Mouse (Mus musculus): ENCODE measurements at regions not wholly inside any gene's neighbourhood (a gene's known extent, or its start where the extent isn't known, plus 50 kb on each side); places are given as distances from the start of the nearest gene placed in this dataset.
A peak's percentile ranks its signal among the peaks of the same experiment; 100 is the strongest.

DNA sequence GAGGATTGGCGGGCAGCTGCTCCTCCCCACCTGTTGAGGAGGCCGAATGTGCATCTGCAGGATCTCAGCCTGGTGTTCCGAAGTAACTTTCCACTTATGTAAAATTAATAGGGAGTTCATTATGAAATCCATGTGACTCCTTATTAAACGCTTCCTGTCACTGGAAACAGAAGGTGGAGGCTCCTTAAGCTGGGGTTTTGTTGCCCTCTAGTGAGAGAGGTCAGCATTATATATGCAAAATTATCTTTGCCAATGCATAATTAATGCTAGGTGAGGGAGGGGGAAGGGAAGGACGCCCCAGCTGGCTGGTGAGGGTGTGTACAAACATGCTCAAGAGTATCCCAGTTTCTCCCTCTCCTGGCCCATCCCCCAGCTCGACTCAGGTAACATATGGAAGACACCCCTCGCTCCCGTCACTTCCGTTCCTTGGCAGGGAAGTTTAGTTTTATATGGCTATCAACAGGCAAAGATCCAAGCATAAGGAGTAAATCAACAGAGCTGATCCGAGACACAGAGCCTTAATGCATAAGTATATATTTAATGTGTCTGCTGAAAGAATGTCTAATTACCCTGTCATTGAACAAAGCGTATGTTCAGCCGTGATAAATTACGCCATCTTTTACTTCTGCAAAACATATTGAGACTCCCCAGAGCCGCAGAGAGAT is 71.2 kb upstream of the Cdh4 start:
- DNase-seq (ENCODE audit: low spot score) = no peak

DNA sequence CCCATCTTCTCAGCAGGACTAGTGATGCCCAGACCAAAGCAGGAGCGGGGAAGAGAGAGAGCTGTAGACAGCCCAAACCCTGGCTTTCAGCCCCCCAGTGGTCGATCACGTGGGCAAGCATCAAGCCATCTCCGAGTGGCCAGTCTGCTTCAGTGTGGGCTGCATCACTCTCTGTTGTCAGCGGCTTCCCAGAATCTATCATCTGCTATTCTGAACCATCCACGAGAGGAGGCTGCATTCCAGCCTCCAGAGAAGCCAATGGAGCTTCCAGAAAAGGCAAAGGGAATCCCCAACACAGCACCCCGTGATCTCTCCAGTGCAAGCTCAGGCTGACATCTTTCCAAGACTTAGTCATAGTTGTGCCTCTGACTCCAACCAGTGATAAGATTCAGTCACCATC is 70.7 kb upstream of the Cdh4 start:
- no peak for DNase-seq (ENCODE audit: low spot score)

DNA sequence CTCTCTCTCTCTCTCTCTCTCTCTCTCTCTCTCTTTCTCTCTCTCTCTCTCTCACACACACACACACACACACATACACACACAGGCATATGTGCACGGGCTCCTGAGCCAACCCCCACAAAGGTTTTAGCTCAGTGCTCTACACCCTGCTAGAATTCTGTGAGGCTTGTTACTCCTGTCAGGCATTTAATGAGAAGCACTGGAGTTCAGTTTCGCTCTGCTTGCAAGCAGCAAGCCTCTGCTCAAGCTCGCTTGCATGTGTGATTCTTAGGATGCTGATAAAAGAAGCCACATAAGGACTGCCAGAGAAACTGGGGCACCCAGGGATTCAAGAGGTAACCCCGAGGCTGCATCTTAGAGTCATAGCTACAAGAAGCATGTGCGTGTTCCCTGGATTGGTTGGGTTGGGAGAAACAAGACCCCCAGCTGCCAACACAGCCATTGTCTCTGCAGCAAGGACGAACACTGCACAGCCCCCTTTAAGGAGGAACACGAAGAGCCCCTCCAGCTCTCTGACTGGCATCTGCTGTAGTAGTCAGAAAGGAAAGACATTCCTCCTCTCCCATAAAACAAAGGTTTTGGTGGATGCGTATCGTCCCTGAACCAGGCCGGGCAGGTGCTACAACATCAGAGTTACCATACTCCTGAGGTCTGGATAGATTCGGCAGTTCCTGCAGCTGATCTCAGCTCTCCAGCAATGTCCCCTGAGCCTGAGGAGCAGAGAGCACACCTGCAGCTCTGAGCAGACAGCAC is 62.4 kb upstream of the Cdh4 start:
- DNase-seq (ENCODE audit: low spot score) = peak; percentile 26

DNA sequence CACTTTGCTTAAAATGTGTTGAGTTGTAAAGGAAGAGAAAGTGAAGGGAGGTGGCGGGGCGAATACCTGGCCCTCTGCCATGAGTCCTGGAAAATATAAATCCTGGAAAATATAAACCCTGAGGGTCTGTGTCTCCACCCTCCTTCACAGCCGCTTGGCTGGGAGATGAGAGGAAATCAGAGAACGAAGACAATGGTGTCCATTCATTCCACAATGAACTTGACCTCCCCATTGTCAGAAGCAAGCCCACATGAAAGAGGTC is 61.9 kb upstream of the Cdh4 start:
- DNase-seq (ENCODE audit: low spot score) = no peak

DNA sequence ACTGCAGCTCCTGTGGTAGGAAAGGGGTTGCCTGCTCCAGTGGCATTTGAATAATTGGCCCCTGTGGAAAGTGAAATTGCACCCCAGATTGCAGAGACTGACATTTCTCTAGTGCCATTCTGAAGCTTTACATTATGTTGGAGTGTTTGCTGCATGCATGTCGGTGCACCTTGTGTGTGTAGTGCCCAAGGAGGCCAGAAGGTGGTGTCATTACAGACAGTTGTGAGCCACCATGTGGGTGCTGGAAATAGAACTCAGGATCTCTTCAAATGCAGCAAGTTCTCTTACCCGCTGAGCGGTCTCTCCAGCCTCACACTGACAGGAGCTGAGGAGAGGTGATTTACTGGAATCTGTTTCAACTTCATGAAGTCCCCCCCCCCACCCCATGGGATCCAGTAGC is 60.3 kb upstream of the Cdh4 start:
- no peak for DNase-seq (ENCODE audit: low spot score)

DNA sequence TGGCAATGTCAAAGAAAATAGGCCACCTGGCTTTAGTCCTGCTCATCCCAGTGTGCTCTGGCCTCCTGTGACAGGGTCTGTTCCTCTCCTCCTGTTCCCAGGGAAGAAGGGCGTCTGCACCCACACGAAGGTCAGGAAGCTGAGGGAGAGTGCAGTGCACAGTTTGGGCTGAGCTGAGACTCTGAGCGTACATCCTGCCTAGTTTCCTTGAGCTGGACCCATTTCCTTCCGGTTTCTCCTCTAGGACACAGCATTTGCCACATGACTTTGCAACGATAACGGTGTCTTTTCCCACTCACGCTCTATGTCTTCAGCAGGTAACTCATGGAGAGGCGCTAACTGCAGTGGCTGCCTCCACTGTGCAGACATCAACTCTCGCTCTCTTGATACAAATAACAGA is 59.6 kb upstream of the Cdh4 start:
- no peak for DNase-seq (ENCODE audit: low spot score)

DNA sequence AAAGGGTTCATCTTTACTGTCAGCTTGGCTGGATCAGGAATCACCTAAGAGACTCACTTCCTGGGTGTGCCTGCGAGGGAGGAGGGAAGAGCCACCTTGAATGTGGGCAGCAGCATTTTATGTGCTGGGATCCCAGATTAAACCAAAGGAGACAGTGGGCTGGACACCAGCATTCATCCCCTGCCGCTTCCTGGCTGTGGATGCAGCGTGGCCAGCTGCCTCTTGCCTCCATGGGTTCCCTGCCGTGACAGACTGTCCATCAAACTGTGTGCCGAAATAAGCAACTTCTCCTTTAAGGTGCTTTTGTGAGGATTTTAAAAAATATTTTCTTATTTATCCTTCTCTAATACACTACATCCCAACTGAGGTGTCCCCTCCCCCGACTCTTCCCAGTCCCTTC is 55.4 kb upstream of the Cdh4 start:
- no peak for DNase-seq (ENCODE audit: low spot score)

DNA sequence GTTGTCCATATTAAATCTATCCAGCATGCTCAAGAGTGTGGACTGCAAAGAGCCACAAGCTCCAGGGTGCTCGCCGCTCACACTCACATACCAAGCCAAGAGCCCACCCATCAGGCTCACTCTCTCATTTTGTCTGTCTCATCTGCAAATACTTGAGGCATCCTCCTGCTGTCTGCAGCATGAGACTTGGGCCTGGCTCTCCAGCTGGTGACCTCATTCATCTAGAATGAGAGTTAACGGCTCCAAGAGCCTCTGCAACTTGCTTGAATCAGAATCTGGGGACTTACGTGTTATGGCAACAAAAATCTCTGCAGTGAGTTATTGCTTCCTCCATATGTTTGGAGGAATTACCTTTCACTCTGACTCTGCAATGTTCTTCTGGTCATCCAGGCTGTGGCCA is 51.7 kb upstream of the Cdh4 start:
- no peak for DNase-seq (ENCODE audit: low spot score)

DNA sequence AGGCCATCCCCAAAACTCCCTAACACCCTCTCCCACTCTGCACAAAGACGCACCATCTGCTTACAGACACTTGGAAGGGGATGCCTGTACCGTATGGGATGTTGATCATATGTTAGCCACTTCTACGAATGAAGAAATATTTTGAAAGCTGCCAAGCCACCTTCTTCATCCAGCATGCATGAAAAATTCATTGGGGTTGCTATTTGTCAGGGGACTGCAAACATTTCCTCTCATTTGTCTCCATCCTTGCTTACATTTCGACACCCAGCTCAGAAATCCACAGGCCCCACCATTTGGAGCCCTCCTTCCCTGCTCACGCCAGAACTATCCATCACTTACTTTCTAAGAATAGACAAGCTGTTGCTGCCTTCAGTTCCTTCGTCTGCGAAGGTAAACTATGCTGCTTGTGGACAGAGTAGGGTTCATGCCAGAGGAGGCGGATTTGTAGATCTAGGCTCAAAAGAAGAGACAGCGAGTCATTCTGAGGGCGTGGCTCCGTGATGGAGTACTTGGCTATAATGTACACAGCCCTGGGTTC is 51.2 kb upstream of the Cdh4 start:
- DNase-seq (ENCODE audit: low spot score) = no peak
